Mouse (Mus musculus) retina, postnatal 7 days (tissue): ENCODE measurements around the gene Mpc2.
A peak's percentile ranks its signal among the peaks of the same experiment; 100 is the strongest.

Experiments used
- DNase-seq: peaks from one replicate; pipeline ENCODE4 v3.0.0-alpha.2; 2012; ENCODE audit warnings: low read depth, low spot score

The Mpc2 gene

DNA sequence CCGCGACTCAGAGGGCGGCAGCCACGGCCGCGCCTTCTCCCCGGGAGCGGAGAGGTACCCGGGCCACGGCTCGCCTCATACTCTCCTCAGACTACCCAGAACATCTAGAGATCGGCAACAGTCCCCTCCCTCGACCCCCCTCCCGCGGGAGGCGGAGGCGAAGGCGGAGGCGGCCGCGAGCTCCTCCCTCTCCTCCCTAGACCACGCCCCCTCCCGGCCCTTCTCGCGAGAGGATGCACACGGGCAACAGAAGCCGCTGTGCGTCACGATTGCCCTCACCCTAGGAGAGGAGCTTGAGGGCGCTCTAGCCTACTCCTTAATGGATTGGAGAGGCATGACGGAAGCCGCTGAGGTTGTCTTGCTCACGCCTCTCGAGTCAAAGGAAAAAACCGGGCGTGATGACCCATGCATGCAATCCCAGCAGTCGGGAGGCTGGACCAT is at the start of gene Mpc2, which contains the start of gene Dcaf6:
Gene Mpc2, plus strand, starts transcription at position 278 of the 441 bp plus-strand sequence.
Gene Dcaf6, minus strand, starts transcription at position 116 of the 441 bp plus-strand sequence.
- DNase-seq = peak; percentile 99

DNA sequence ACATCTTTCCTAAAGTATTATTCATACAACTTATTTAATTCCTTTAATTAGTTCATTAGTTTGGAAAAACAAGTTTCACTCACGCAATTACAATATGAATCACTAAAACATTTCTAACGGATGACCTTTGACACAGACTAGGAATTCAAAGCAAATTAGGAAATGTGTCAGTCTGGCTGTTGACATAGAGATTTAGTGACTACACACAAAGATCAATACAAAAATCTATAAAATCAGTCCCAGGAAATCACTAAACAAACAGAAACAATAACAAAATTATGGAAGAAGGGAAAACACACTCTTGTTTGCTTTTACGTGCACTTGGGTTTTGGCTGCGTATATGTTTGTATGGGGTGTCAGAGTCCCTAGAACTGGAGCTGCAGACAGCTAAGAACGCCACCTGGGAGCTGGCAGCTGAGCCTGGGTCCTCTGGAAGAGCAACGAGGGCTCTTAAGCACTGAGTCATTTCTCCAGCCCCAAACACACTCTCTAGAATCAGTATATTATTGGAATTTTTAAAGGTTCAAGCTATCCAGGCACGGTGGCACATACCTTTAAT is 39.0 kb upstream of the Mpc2 start:
- no peak for DNase-seq

DNA sequence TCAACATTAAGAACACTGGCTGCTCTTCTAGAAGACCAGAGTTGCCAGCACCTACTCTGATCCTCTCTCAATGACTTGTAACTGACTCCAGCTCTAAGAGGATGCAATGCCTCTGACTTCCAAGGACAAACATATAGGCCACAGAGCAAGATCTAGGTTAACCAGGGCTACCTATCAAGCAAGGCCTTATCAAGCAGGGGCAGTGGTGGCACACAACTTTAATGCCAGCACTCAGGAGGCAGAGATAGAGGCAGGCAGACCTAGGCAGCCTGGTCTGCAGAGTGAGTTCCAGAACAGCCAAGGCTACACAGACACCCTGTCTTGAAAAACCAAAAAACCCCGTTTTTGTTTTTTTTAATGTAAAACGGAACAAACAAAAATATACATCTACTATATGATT is 34.2 kb upstream of the Mpc2 start:
- DNase-seq = no peak

DNA sequence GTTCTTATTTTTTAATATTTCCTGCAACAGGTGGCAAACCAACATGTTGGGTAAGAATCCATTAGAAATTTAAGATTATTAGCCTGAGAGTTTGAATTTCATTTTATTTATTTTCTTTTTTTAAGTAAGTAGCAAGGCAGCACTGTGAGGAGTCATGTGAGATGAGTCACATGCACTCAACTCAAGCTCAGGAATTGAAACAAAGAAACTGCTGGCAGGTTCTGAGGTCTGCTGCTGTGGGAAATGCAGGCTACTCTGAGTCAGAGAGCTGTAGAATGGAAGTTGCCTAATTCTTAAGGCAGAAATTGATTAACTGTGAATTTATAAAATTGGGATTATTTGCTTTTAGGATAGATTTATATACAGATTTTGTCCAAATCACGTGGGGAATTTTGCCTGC is 27.6 kb upstream of the Mpc2 start:
- no peak for DNase-seq

DNA sequence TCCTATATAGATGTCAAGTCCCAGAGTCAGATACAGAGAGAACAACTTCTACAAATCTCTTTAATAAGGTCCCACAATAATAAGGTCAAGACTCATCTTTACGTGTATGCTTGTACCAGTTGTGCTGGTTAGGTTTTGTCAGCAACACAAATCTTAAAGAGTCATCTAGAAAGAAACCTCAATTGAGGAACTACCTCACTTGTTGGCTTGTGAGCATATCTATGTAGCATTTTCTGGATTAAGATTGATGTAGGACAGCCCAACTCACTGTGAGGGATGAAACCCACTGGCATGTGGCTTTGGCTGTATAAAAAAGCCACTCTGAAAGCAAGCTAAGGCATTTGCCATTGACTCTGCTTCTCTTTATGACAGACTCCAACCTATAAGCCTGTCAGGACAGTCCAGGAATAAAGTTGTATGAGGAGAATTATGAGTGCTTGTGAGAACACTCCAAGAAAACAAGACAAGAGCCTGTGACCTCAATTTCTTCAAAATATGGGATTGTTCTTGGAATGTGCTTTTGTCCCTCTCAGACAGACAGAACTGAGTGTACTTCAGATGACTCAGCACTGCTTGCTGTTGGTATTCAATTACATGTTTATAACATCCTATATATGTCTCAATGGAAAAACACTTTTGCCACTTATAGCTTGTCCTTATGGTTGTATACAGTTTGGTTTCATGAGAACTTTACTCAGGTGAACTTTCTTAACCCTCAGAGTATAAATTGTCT is 22.0 kb upstream of the Mpc2 start:
- DNase-seq = no peak

DNA sequence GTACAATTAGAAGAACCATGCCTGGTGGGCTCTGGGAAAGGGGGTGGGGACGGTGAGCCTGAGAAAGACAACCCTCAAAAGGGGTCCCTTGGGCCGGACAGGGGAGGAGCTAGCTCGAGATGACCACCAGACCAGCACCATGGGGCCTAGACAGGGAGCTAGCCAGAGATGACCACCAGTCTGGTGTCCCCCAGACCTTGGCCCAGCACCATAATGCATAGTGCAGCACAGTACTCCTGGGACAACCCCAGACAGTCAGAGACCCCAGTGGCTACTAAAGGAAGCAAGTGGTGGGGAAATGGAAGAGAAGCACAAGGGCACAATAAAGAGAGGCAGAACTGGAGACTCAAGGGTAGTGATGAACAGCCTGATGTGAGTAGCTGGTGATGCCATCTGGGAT is 19.6 kb upstream of the Mpc2 start:
- no peak for DNase-seq

DNA sequence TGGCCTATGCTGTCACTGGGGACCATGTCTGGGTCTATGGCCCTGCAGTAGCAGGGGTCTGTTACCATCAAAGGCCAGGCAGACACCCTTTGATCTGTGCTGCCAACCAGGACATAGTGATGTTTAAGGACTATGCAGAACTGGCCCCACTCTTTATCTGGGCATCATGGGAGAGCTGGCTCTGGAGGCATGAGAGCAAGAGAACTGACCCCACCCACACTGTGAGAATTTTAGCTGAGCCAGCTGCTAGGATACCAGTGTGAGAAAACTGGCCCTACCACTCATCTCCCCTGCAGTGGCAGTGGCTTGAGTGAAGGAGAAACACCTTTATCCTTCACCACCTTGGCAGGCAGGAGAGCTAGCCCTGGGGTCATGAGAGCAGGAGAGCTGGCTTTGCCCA is 19.2 kb upstream of the Mpc2 start:
- no peak for DNase-seq

DNA sequence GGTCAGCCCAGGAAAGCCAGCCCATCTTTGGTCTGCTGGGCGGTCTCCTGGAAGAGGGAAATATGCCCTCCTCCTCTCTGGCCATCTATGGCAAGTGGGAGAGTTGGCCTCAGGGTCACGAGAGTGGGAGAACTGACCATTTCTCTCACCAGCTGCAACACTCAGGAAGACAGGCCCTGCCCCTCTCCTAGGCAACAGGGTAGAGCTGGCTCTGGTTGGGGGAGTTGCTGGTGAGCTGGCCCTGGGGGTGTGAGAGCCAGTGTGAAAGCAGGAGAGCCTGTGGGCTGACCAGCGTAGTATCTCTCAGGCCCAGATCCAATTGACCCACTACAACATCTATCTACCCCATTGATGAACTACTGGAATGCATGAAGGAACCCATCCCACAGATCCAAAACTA is 18.7 kb upstream of the Mpc2 start:
- no peak for DNase-seq

DNA sequence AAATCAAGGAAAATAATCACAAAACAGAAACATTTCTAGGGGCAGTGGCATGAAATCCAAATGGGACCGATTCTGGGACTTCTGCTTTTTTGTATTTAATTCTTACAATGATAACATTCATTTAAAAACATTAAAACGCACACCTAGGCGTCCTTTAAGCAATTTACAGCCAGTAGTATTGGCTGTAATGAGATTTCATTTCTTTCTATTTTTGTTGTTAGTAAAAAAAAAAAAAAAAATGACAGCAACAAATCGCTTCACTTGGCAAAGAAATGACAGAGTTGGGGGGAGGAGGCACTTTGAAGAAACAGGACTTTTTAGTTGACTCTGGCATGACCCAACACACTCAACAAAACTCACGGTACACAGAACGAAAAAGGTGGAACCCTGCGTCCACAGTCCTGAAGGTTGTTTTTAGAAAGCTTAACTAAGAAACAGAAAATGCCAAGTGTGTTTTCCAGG is 1.4 kb upstream of the Mpc2 start:
- DNase-seq = no peak

DNA sequence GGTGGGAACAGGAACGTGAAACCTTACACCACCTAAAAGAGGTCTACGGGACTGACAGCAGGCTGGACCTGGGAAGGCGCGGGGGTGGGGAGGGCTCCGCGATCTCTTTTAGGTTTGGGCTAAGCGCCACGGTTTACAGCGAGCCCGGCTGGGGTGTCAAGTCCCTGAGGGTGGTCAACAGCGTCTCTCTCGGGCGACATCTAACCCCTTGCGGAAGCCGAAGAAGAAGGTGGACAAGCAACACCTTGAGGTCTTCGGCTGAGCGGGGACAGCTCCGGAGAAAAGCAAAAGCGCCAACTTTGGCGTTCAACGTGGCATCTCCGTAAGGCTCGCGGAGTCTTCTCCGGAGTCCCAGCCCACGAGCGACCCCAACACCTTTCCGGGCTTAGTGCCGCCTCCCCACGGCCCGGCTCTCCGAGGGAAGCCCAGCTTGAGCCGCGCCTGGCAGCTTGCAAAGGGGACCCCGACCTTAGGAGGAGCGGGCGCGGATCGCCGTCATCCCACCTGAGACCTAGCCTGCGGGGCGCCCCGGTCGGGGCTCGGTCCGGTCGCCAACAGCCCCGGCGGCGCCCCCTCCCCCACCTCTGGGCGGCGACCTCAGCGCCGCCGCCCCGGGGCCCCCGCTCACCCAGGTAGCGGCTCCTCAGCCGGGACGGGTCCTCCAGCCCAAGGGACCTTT is 795 bp upstream of the Mpc2 start:
- no peak for DNase-seq

DNA sequence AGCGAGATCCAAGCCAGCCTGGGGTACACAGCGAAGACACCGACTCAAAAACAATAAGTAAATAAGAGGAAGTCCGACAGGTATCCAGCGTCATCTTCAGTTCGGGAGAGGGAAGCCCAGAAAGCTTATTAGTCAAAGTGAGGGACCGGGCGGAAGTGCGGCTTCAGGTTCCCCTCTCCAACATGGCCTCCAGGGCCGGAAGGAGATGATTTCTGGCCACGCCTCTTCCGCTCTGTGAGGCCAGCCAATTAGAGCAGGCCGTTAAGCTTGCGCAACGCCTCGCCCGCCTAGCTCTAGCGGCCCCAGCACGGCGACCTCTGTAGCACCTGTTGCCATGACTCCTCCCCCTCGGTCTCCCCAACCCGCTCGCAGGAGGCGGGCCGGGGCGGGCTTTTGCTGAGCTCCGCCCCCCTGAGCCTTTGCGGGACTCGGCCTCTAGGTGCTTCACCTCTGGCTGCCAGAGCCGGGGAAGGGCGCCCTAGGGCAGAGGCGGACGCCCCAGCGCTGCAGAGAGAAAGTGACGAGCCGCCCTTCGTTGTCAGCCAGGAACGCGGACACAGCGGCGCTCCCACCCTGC is 452 bp downstream of the Mpc2 start:
- DNase-seq = peak; percentile 100

DNA sequence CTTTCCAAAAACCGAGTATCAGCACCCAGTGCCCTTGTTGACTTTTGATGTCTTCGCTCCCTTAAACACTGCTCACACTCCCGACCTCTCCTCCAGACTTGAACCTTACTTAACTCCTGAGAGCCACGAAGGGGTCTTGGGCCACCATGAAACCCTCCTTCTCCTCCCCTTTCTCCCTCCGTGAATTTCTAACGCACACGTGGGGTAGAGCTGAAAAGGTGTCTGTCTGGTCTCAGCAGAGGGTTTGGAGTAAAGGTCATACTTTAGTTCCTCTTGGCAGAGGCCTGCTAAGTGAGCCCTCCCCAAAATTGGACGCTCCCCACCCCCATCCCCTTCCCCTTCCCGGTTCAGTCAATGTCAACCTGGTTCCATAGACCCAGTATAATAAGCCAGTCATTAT is 1.2 kb downstream of the Mpc2 start:
- no peak for DNase-seq

DNA sequence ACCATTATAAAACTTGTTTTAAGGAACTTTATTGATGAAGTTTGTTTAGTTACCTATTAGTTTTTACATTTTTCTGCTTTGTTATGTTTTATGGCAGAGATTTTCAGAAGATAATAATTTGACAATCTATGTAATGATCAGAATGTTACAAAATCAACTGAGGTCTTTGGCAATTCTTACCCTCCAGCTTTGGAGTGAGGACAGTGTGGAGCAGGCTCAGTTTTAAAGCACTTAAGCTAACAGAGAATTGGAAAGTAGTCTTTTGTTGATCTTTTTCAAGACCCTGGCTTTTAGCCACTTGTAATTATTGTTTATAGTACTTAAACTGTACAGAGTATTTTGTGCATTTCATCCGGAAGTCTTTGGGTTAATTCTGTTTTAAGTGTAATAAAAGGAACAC is 2.4 kb downstream of the Mpc2 start:
- no peak for DNase-seq

DNA sequence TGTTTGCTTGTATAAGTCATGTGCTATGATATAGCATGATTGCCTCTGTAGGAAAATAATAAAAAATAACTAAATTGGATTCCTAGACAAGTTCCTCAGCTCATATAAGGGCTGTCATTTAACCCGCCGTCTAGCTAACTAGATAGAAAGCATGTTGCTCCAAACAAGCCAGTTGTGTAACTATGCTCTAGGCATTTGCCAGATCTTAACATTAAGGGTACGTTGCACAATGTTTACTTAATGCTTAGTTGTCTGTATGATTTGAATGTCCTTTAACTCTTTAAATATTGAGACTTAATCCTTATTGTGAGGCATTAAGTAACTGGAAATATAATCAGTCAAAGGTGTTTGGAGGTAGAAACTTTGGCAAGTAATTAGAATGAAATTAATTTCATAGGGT is 4.1 kb downstream of the Mpc2 start:
- no peak for DNase-seq

DNA sequence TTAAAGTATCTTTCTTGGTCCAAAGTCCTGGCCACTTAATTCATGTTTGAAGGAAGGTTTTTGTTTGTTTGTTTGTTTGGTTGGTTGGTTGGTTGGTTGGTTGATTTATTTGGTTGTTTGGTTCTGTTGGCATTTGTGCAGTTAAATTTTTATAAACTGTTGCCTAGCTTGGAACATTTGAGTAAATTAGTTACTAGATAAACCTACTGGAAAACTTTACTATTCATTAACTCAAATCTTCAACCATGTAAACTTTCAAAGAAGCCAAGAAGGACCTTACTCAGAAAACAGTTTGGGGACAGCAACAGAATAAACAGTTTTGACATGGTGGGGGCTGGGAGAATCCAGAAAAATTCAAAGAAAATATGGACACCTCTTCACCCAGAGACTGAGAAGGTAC is 8.5 kb downstream of the Mpc2 start:
- DNase-seq = no peak

DNA sequence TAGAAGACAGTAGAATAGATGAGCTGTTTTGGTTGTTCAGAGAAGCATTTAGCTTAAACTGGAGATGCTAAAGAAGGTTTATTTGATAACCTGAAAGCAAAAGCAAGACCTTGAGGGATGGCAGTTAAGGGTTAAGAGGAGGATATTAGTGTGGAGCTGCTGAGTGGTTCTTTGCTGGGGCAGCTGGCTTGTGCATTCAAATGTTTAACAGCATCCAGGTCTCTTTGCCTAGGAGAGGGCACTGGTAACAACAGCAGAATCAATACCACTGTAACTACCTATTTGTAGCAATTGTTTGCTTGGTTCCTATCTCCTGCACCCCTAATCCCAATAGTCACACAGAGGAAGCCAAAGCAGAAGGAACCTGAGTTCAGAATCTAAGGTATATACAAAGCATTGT is 9.3 kb downstream of the Mpc2 start:
- DNase-seq = no peak

DNA sequence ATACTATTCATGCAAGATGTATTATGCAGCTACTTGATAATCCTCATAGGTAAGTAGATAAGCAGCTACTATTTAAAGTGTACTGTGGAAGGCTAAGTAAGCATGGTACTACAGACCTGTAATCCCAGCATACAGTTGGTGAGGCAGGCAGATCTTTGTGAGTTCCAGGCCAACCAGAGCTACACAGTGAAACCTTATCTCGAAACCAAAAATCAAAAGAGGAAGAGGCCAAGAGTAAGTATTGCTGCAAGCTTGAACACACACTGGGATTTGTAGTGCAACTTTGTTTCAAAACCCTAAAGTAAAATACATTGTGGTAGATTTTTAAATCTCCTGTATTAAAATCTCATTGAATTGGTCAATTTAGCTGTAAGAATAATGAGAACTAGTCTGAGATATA is 11.1 kb downstream of the Mpc2 start:
- no peak for DNase-seq

DNA sequence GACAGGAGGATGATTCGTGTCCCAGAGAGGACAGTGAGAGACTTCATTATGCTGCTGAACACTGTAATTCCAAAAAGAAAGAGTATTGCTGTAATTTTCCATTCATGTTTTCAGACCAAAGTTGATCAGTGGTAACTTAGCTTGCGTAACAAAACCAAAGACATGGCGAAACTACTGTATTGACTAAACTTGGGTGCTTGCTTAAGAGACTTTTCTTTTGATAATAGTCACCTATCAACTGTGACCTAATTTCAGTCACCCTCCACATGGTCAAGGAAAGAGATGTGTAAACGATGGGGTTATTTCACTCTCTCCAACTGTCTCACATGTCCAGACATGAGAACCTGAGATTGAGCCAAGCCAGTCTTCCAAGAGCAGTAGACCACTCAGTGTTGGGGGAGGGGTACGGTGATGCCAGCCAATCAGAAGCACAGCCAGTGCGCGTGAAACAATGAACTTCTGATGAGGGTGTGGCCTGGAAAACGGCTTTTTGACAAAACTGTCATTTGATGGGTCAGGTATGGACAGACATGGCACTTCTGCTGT is 24.3 kb downstream of the Mpc2 start, which contains the start of gene Adcy10:
Gene Adcy10, plus strand, starts transcription at position 496 of the 546 bp plus-strand sequence.
- no peak for DNase-seq

DNA sequence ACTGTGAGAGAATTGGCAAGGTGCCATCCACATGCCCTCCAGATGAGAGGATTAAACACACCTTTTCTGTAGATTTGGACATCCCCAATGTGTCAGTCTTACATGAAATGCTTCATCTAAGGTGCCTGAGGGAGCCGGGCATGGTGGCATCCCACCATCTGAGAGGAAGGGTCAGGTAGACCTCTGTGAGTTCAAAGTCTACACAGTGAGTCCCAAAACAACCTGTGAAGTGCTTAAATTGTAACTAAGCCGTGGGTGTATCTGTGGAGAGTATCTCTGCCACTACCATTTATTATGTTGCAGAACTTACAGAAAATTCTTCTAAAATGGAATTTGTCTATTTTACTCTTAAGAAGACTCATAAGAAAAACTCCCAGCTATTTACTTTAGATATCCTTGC is 25.7 kb downstream of the Mpc2 start:
- DNase-seq = no peak

DNA sequence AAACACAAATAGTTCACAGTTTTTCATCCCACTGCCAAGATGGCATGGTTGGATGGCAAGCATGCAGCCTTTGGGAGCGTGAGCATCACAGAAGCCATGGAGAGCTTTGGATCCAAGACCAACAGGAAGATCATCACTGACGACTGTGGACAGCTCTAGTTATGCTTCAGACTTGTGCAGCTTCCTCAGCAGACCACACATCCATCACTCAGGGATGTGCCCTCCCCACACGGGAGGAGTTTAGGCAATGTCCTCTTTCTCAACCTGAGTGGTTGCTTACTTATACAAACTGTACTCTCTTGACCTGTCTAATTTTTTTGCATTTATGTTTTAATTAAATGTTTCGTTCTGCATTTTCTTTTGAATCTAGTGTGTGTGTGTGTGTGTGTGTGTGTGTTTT is 28.8 kb downstream of the Mpc2 start:
- DNase-seq = no peak

DNA sequence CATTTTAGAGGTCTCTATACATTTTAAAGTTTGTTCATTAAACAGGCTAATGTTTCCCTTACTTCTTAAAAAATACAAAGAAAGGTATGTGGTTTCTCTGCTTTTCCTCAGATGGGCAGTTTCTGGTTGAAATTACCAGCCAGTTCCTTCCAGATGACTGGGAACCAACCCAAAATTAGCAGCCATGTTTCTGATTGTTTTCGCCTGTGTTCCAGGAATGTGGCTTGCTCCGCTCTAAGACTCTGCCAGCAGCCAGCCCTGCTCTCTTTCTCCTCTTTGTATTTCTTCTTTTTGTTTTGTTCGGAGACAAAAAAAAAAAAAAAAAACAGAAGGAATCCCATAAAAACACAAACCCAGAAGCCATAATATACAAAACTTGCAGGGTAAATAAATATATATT is 38.4 kb downstream of the Mpc2 start:
- no peak for DNase-seq
